ENCODE assay signal across 8 mouse cellular contexts in genomic region chr15:99088292-99088691, GRCm38 (mm10). TPM values are rescaled to one million over a fixed set of nuclear protein-coding genes. Genes with fewer than 3 reads are reported as not detected.
DNase-seq lines count a peak whose midpoint lies in the region; ATAC-seq and TF ChIP-seq lines count a peak whose summit lies in the region.

No protein-coding gene starts in this region.

- DNase-seq in lung, adult 2 months: peak; percentile 75
- DNase-seq in testis, postnatal 10 days (ENCODE audit: low spot score): peak; percentile 93

- no peak overlapping the region for H3K9ac ChIP-seq in heart, embryonic 14.5 days (ENCODE audit: low read length)
- H3K9ac ChIP-seq in kidney, embryonic 16.5 days (replicated peaks; ENCODE audit: low read length): peak overlapping the region; percentile 51; the same call in 1 of the 2 replicates
- peak overlapping the region; percentile 38; the same call in 1 of the 2 replicates for H3K9ac ChIP-seq in neural tube, embryonic 13.5 days

- WGBS in heart, embryonic 14.5 days: under 1% methylated on average over 27 of the region's 27 CpGs
- WGBS in kidney, embryonic 16.5 days: 0% methylated on average over 25 of the region's 27 CpGs
- under 1% methylated on average over 27 of the region's 27 CpGs for WGBS in lung, adult 2 months
- WGBS in neural tube, embryonic 13.5 days: under 1% methylated on average over 27 of the region's 27 CpGs

- H3K4me2 ChIP-seq in heart, embryonic 14.5 days (ENCODE audit: low read length): peak overlapping the region; percentile 63
- peak overlapping the region; percentile 52 for H3K4me2 ChIP-seq in kidney, embryonic 16.5 days (replicated peaks; ENCODE audit: low read depth, low read length)
- peak overlapping the region; percentile 49 for H3K4me2 ChIP-seq in neural tube, embryonic 13.5 days

- no peak overlapping the region for H3K27ac ChIP-seq in bone marrow macrophage, adult 2 months (ENCODE audit: insufficient read depth, low read depth, low read length)
- H3K27ac ChIP-seq in embryonic fibroblast, embryonic 13.5 days (ENCODE audit: insufficient read depth, low read length): no peak overlapping the region
- H3K27ac ChIP-seq in heart, embryonic 14.5 days (replicated peaks in 1 of 2; ENCODE audit: control insufficient read depth in 1 of 2, insufficient read depth in 1 of 2, low read depth in 2 of 2, low read length in 2 of 2): no peak overlapping the region
- H3K27ac ChIP-seq in kidney, embryonic 16.5 days (ENCODE audit: low read length): no peak overlapping the region
- H3K27ac ChIP-seq in neural tube, embryonic 13.5 days (replicated peaks): no peak overlapping the region

- peaks cover 89% of the 10 kb centered on the region for H3K27me3 ChIP-seq in heart, embryonic 14.5 days (ENCODE audit: control insufficient read depth, insufficient read depth, low read length)
- peaks cover 84% of the 10 kb centered on the region for H3K27me3 ChIP-seq in kidney, embryonic 16.5 days (ENCODE audit: insufficient read depth, low read length)
- H3K27me3 ChIP-seq in neural tube, embryonic 13.5 days: peaks cover 99% of the 10 kb centered on the region

- peak; percentile 94 for ATAC-seq in CD4-positive, CD25-positive, alpha-beta regulatory T cell, adult 4 months
- ATAC-seq in heart, embryonic 14.5 days (ENCODE audit: insufficient number of reproducible peaks, insufficient read depth, low FRiP score, low read depth): peak; percentile 60
- peak; percentile 43; the same call in 1 of the 2 replicates for ATAC-seq in kidney, embryonic 16.5 days (ENCODE audit: low FRiP score, low TSS enrichment)
- peak; percentile 54 for ATAC-seq in neural tube, embryonic 13.5 days (ENCODE audit: low read depth)

- no peaks in the 10 kb centered on the region for H3K4me1 ChIP-seq in bone marrow macrophage, adult 2 months (ENCODE audit: control insufficient read depth, insufficient read depth, low read length)
- H3K4me1 ChIP-seq in embryonic fibroblast, embryonic 13.5 days (ENCODE audit: control insufficient read depth, insufficient read depth, low read length): no peaks in the 10 kb centered on the region
- peaks cover 3 to 4% of the 10 kb centered on the region in 2 experiments; a peak in 2 of 4 replicates for H3K4me1 ChIP-seq in heart, embryonic 14.5 days (ENCODE audit: control insufficient read depth in 2 of 2, insufficient read depth in 2 of 2, low read length in 2 of 2)
- peaks cover 33% of the 10 kb centered on the region for H3K4me1 ChIP-seq in kidney, embryonic 16.5 days (ENCODE audit: insufficient read depth, low read length)
- H3K4me1 ChIP-seq in lung, adult 2 months (ENCODE audit: control insufficient read depth, insufficient read depth, low read length): 0 out of 2 replicates have a peak, but pooled peaks cover 2% of the 10 kb centered on the region
- H3K4me1 ChIP-seq in neural tube, embryonic 13.5 days (replicated peaks): peaks cover 39% of the 10 kb centered on the region

- peak overlapping the region; percentile 37 for H3K4me3 ChIP-seq in bone marrow macrophage, adult 2 months (ENCODE audit: insufficient read depth, low read length)
- H3K4me3 ChIP-seq in embryonic fibroblast, embryonic 13.5 days (ENCODE audit: insufficient read depth, low read length): no peak overlapping the region
- peak overlapping the region; percentile 29 to 35 for H3K4me3 ChIP-seq in heart, embryonic 14.5 days (ENCODE audit: control insufficient read depth in 1 of 2, insufficient read depth in 1 of 2, low read depth in 1 of 2, low read length in 2 of 2)
- peak overlapping the region; percentile 40 for H3K4me3 ChIP-seq in kidney, embryonic 16.5 days (ENCODE audit: low read length)
- H3K4me3 ChIP-seq in lung, adult 2 months (replicated peaks; ENCODE audit: extremely low read depth, low read depth, low read length): no peak overlapping the region
- peak overlapping the region; percentile 27 for H3K4me3 ChIP-seq in neural tube, embryonic 13.5 days

- peak; percentile 18; the same call in 1 of the 2 replicates for TF ChIP-seq CTCF in bone marrow macrophage, adult 2 months (IDR thresholded peaks at IDR 0.05; ENCODE audit: low read depth, low read length)
- TF ChIP-seq CTCF in embryonic fibroblast, embryonic 13.5 days (IDR thresholded peaks at IDR 0.05; ENCODE audit: borderline replicate concordance, insufficient read depth, low read length): peak; percentile 48
- peak; percentile 47 for TF ChIP-seq CTCF in lung, adult 2 months (IDR thresholded peaks at IDR 0.05; ENCODE audit: insufficient read depth, low read length)

- no peak for TF ChIP-seq POLR2A in bone marrow macrophage, adult 2 months (IDR thresholded peaks at IDR 0.05; ENCODE audit: borderline replicate concordance, low read depth, low read length)
- TF ChIP-seq POLR2A in embryonic fibroblast, embryonic 13.5 days (IDR thresholded peaks at IDR 0.05; ENCODE audit: low read depth, low read length): no peak
- TF ChIP-seq POLR2A in lung, adult 2 months (IDR thresholded peaks at IDR 0.05; ENCODE audit: borderline replicate concordance, extremely low read depth, low read depth, low read length): no peak

- no peaks in the 10 kb centered on the region for H3K9me3 ChIP-seq in heart, embryonic 14.5 days (ENCODE audit: control insufficient read depth, low read length)
- no peaks in the 10 kb centered on the region for H3K9me3 ChIP-seq in kidney, embryonic 16.5 days (ENCODE audit: low read length)
- H3K9me3 ChIP-seq in neural tube, embryonic 13.5 days: no peaks in the 10 kb centered on the region

- 0 out of 2 replicates have a peak, but pooled peaks cover 2% of the 10 kb centered on the region for H3K36me3 ChIP-seq in heart, embryonic 14.5 days (ENCODE audit: control insufficient read depth, insufficient read depth, low read length)
- H3K36me3 ChIP-seq in kidney, embryonic 16.5 days (ENCODE audit: insufficient read depth, low read length): no peaks in the 10 kb centered on the region
- H3K36me3 ChIP-seq in neural tube, embryonic 13.5 days: no peaks in the 10 kb centered on the region

RNA-seq across cellular contexts. Expression of gene C1ql4, which starts 0.7 kb away (rescaled TPM):
- polyA plus RNA-seq in CD4-positive, CD25-positive, alpha-beta regulatory T cell, adult 4 months (2017; shearing (Covaris generic)): not detected
- not detected in 2 replicates for polyA plus RNA-seq in bone marrow macrophage, adult 2 months (2012; ENCODE audit: insufficient read depth, insufficient read length, missing spikeins)
- not detected in 2 replicates for polyA plus RNA-seq in embryonic fibroblast, embryonic 13.5 days (2011; ENCODE audit: insufficient read length, low read depth, missing spikeins)
- polyA plus RNA-seq in heart, embryonic 14.5 days (2014; fragmentation: Nextera tagmentation; extraction: Ambion mirVana): 0.27 and 0.41 TPM in 2 replicates
- 0.94 and 1.2 TPM in 2 replicates for polyA plus RNA-seq in kidney, embryonic 16.5 days (2015; fragmentation: Nextera tagmentation; extraction: Ambion mirVana)
- not detected in 2 replicates for polyA plus RNA-seq in lung, adult 2 months (2012; rRNA removed)
- 2.7 and 3.5 TPM in 2 replicates for polyA plus RNA-seq in neural tube, embryonic 13.5 days (2015; fragmentation: Nextera tagmentation; extraction: Ambion mirVana)

RNA-seq across cellular contexts. Expression of gene Dnajc22, which starts 4.7 kb away (rescaled TPM):
- not detected for polyA plus RNA-seq in CD4-positive, CD25-positive, alpha-beta regulatory T cell, adult 4 months (2017; shearing (Covaris generic))
- not detected in 2 replicates for polyA plus RNA-seq in bone marrow macrophage, adult 2 months (2012; ENCODE audit: insufficient read depth, insufficient read length, missing spikeins)
- polyA plus RNA-seq in embryonic fibroblast, embryonic 13.5 days (2011; ENCODE audit: insufficient read length, low read depth, missing spikeins): not detected in 2 replicates
- polyA plus RNA-seq in heart, embryonic 14.5 days (2014; fragmentation: Nextera tagmentation; extraction: Ambion mirVana): 0.93 and 1.3 TPM in 2 replicates
- 8.0 and 10.0 TPM in 2 replicates for polyA plus RNA-seq in kidney, embryonic 16.5 days (2015; fragmentation: Nextera tagmentation; extraction: Ambion mirVana)
- 0.23 and 0.53 TPM in 2 replicates for polyA plus RNA-seq in lung, adult 2 months (2012; rRNA removed)
- polyA plus RNA-seq in neural tube, embryonic 13.5 days (2015; fragmentation: Nextera tagmentation; extraction: Ambion mirVana): 0.25 and 0.49 TPM in 2 replicates

RNA-seq across cellular contexts. Expression of gene Troap, which starts 13.9 kb away (rescaled TPM):
- 1 to 10 TPM in 1 of 2 experiments, under 1 TPM in 1; 0.59 to 1.3 TPM for polyA plus RNA-seq in CD4-positive, CD25-positive, alpha-beta regulatory T cell, adult 4 months (2017; shearing (Covaris generic))
- polyA plus RNA-seq in bone marrow macrophage, adult 2 months (2012; ENCODE audit: insufficient read depth, insufficient read length, missing spikeins): 15.6 and 18.3 TPM in 2 replicates
- 12.2 and 19.9 TPM in 2 replicates for polyA plus RNA-seq in embryonic fibroblast, embryonic 13.5 days (2011; ENCODE audit: insufficient read length, low read depth, missing spikeins)
- polyA plus RNA-seq in heart, embryonic 14.5 days (2014; fragmentation: Nextera tagmentation; extraction: Ambion mirVana): 14.8 and 16.5 TPM in 2 replicates
- 35.8 and 45.8 TPM in 2 replicates for polyA plus RNA-seq in kidney, embryonic 16.5 days (2015; fragmentation: Nextera tagmentation; extraction: Ambion mirVana)
- polyA plus RNA-seq in lung, adult 2 months (2012; rRNA removed): 0.84 and 1.3 TPM in 2 replicates
- polyA plus RNA-seq in neural tube, embryonic 13.5 days (2015; fragmentation: Nextera tagmentation; extraction: Ambion mirVana): 6.3 and 6.9 TPM in 2 replicates

RNA-seq across cellular contexts. Expression of gene Prph, which starts 33.3 kb away (rescaled TPM):
- not detected for polyA plus RNA-seq in CD4-positive, CD25-positive, alpha-beta regulatory T cell, adult 4 months (2017; shearing (Covaris generic))
- polyA plus RNA-seq in bone marrow macrophage, adult 2 months (2012; ENCODE audit: insufficient read depth, insufficient read length, missing spikeins): not detected in 2 replicates
- polyA plus RNA-seq in embryonic fibroblast, embryonic 13.5 days (2011; ENCODE audit: insufficient read length, low read depth, missing spikeins): 0.60 TPM in 1 of 2 replicates, not detected in the other
- polyA plus RNA-seq in heart, embryonic 14.5 days (2014; fragmentation: Nextera tagmentation; extraction: Ambion mirVana): 0.36 and 3.2 TPM in 2 replicates
- 3.3 and 5.8 TPM in 2 replicates for polyA plus RNA-seq in kidney, embryonic 16.5 days (2015; fragmentation: Nextera tagmentation; extraction: Ambion mirVana)
- polyA plus RNA-seq in lung, adult 2 months (2012; rRNA removed): 0.71 and 1.0 TPM in 2 replicates
- polyA plus RNA-seq in neural tube, embryonic 13.5 days (2015; fragmentation: Nextera tagmentation; extraction: Ambion mirVana): 268 and 371 TPM in 2 replicates

RNA-seq across cellular contexts. Expression of gene Spats2, which starts 37.4 kb away (rescaled TPM):
- under 1 TPM in 1 of 2 experiments, not detected in 1; 0.62 TPM for polyA plus RNA-seq in CD4-positive, CD25-positive, alpha-beta regulatory T cell, adult 4 months (2017; shearing (Covaris generic))
- 5.9 and 7.3 TPM in 2 replicates for polyA plus RNA-seq in bone marrow macrophage, adult 2 months (2012; ENCODE audit: insufficient read depth, insufficient read length, missing spikeins)
- polyA plus RNA-seq in embryonic fibroblast, embryonic 13.5 days (2011; ENCODE audit: insufficient read length, low read depth, missing spikeins): 37.7 and 41.7 TPM in 2 replicates
- 34.8 and 35.9 TPM in 2 replicates for polyA plus RNA-seq in heart, embryonic 14.5 days (2014; fragmentation: Nextera tagmentation; extraction: Ambion mirVana)
- polyA plus RNA-seq in kidney, embryonic 16.5 days (2015; fragmentation: Nextera tagmentation; extraction: Ambion mirVana): 42.1 and 42.9 TPM in 2 replicates
- 7.1 and 10.6 TPM in 2 replicates for polyA plus RNA-seq in lung, adult 2 months (2012; rRNA removed)
- 44.4 and 48.9 TPM in 2 replicates for polyA plus RNA-seq in neural tube, embryonic 13.5 days (2015; fragmentation: Nextera tagmentation; extraction: Ambion mirVana)

Comparison
In these comparisons a context has a peak if more than half of its experiments do, and no peak if none do; other contexts are left out.
1. ATAC-seq: peak in every context shown above with its lines; median percentile 94 in CD4-positive, CD25-positive, alpha-beta regulatory T cell, adult 4 months; 60 in heart, embryonic 14.5 days; 54 in neural tube, embryonic 13.5 days; 43 in kidney, embryonic 16.5 days.
2. H3K4me3 ChIP-seq: peak in bone marrow macrophage, adult 2 months (single experiment), heart, embryonic 14.5 days (2 of 2), kidney, embryonic 16.5 days (single experiment) and neural tube, embryonic 13.5 days (single experiment); none in embryonic fibroblast, embryonic 13.5 days (single experiment) and lung, adult 2 months (single experiment).
3. Peak in every context shown above with its lines, with median percentiles within 50 percentile points of each other: CTCF ChIP-seq and H3K4me2 ChIP-seq.